Mouse (Mus musculus): ENCODE data around the gene Pkp3.

DNA sequence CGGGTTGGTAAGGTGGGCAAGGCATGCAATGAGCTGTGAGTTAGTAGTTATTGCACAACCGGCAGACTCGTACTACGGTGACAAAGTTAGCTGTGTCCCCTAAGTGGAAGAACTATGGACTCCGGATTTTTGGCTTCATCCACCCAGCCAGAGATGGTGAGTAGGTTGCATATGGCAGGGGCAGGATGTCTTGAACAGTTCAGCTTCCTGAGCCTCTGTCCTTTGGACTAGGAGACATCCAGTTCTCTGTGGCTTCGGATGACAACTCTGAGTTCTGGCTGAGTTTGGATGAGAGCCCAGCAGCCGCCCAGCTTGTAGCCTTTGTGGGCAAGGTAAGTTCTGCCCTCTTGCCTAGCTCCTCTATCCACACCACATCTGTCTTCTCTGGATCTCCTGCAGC is 13.4 kb upstream of the Pkp3 start:
- TF ChIP-seq USF1 (IDR thresholded peaks at IDR 0.05; ENCODE audit: low read depth): no peak
- TF ChIP-seq CTCF (IDR thresholded peaks at IDR 0.05; ENCODE audit: control insufficient read depth, insufficient read depth, insufficient read length): no peak
- TF ChIP-seq FOSL1 (IDR thresholded peaks at IDR 0.05; ENCODE audit: insufficient read depth, low read length, poor library complexity, severe bottlenecking): no peak
